Mouse (Mus musculus) heart, embryonic 11.5 days (tissue): ENCODE measurements around the gene Masp1. TPM values are rescaled to one million over a fixed set of nuclear protein-coding genes. Genes with fewer than 3 reads are reported as not detected.

Experiments
- ATAC-seq: fragments of 200-750 bp; cut with Nextera tagmentation; replicated peaks from 2 replicates; pipeline ENCODE4 v1.8.0; 2017; ENCODE audit warnings: moderate library complexity; ENCODE audit not compliant: insufficient number of reproducible peaks, low FRiP score, low TSS enrichment
- H3K27ac ChIP-seq: fragments of 300-500 bp; sonication (generic); 2 replicates; pipeline ENCODE4 v1.5.1; 2014; ENCODE audit warnings: mild to moderate bottlenecking, low read depth, low read length
- H3K27me3 ChIP-seq: fragments of 300-500 bp; sonication (generic); 2 replicates; pipeline ENCODE4 v1.6.1; 2014; ENCODE audit warnings: mild to moderate bottlenecking, low read length, mixed read lengths; ENCODE audit not compliant: control insufficient read depth, insufficient read depth
- H3K36me3 ChIP-seq: fragments of 300-500 bp; sonication (generic); 2 replicates; pipeline ENCODE4 v1.6.1; 2014; ENCODE audit warnings: mild to moderate bottlenecking, low read length, moderate library complexity, mixed read lengths; ENCODE audit not compliant: control insufficient read depth, insufficient read depth
- H3K4me1 ChIP-seq: fragments of 300-500 bp; sonication (generic); 2 replicates; pipeline ENCODE4 v1.6.1; 2014; ENCODE audit warnings: low read length; ENCODE audit not compliant: control insufficient read depth, insufficient read depth
- H3K4me2 ChIP-seq: fragments of 300-500 bp; sonication (generic); 2 replicates; pipeline ENCODE4 v1.6.1; 2014; ENCODE audit warnings: mild to moderate bottlenecking, moderate library complexity
- H3K4me3 ChIP-seq: fragments of 300-500 bp; sonication (generic); 2 replicates; pipeline ENCODE4 v1.5.1; 2014; ENCODE audit warnings: low read depth, low read length
- H3K9ac ChIP-seq: fragments of 300-500 bp; sonication (generic); 2 replicates; pipeline ENCODE4 v1.6.1; 2014; ENCODE audit warnings: mild to moderate bottlenecking, low read depth, low read length, moderate library complexity
- H3K9me3 ChIP-seq: fragments of 300-500 bp; sonication (generic); replicated peaks from 2 replicates; pipeline ENCODE4 v1.6.1; 2016; ENCODE audit warnings: low read length; ENCODE audit not compliant: control insufficient read depth
- WGBS: fragments of 180-500 bp; shearing (Covaris S2); extraction: QIAGEN DNeasy Blood & Tissue Kit; methylation state at CpG from one replicate; pipeline ENCODE4 v1.1.7; 2014; ENCODE audit not compliant: insufficient replicate concordance; 5-methylcytosine and 5-hydroxymethylcytosine counted together
- polyA plus RNA-seq: library from polyadenylated mRNA; unstranded; fragments of >200 nt; fragmentation: Nextera tagmentation; extraction: Ambion mirVana; gene quantifications from 2 replicates; pipeline ENCODE4 v1.2.1, GENCODE M21; 2014

Masp1 gene
- polyA plus RNA-seq, 1 experiment from 2014 or later, result 10.2 TPM

GRCm38 (mm10) chr16:23417456-23418240 lies 103.0 kb downstream of the Masp1 start:
- ATAC-seq, result no peak
- H3K9me3 ChIP-seq, result no peaks in the 10 kb centered on the region
- no peak overlapping the region for H3K4me2 ChIP-seq
- H3K4me1 ChIP-seq, result peaks cover 6% of the 10 kb centered on the region; the same call in 1 of the 2 replicates
- no peaks in the 10 kb centered on the region for H3K27me3 ChIP-seq
- WGBS, result 78% methylated on average over 13 of the region's 13 CpGs
- no peak overlapping the region for H3K4me3 ChIP-seq
- H3K36me3 ChIP-seq, result no peaks in the 10 kb centered on the region
- no peak overlapping the region for H3K27ac ChIP-seq
- no peak overlapping the region for H3K9ac ChIP-seq

GRCm38 (mm10) chr16:23416657-23417293 lies 103.8 kb downstream of the Masp1 start:
- Histone ChIP-seq H3K4me3 (peak overlapping the region; percentile 18; the same call in 1 of the 2 replicates), H3K27me3 (no peaks in the 10 kb centered on the region), H3K36me3 (no peaks in the 10 kb centered on the region), H3K4me2 (peak overlapping the region; percentile 52), H3K9ac (0 out of 2 replicates have a peak overlapping the region, but pooled peaks have one; percentile 16), H3K27ac (0 out of 2 replicates have a peak overlapping the region, but pooled peaks have one; percentile 15), H3K9me3 (no peaks in the 10 kb centered on the region), H3K4me1 (peaks cover 6% of the 10 kb centered on the region; the same call in 1 of the 2 replicates)
- ATAC-seq, result no peak
- WGBS, result 34% methylated on average over 9 of the region's 9 CpGs

GRCm38 (mm10) chr16:23416261-23416656 lies 104.4 kb downstream of the Masp1 start:
- ATAC-seq, result no peak
- Histone ChIP-seq H3K9ac (0 out of 2 replicates have a peak overlapping the region, but pooled peaks have one; percentile 16), H3K4me2 (peak overlapping the region; percentile 52), H3K36me3 (no peaks in the 10 kb centered on the region), H3K4me3 (peak overlapping the region; percentile 18; the same call in 1 of the 2 replicates), H3K4me1 (peaks cover 6% of the 10 kb centered on the region; the same call in 1 of the 2 replicates), H3K27me3 (no peaks in the 10 kb centered on the region), H3K9me3 (no peaks in the 10 kb centered on the region), H3K27ac (0 out of 2 replicates have a peak overlapping the region, but pooled peaks have one; percentile 15)
- 31% methylated on average over 10 of the region's 10 CpGs for whole genome bisulfite sequencing

GRCm38 (mm10) chr16:23412930-23413329 lies 107.7 kb downstream of the Masp1 start:
- Histone ChIP-seq H3K4me3 (no peak overlapping the region), H3K4me2 (no peak overlapping the region), H3K4me1 (peaks cover 6% of the 10 kb centered on the region; the same call in 1 of the 2 replicates), H3K9me3 (no peaks in the 10 kb centered on the region), H3K36me3 (no peaks in the 10 kb centered on the region), H3K9ac (no peak overlapping the region), H3K27ac (no peak overlapping the region), H3K27me3 (no peaks in the 10 kb centered on the region)
- no peak for ATAC-seq
- WGBS, result 79% methylated on average over 6 of the region's 6 CpGs

GRCm38 (mm10) chr16:23403008-23403755 lies 117.4 kb downstream of the Masp1 start:
- no peaks in the 10 kb centered on the region for H3K27me3 ChIP-seq
- H3K4me2 ChIP-seq, result no peak overlapping the region
- H3K4me1 ChIP-seq, result peaks cover 8% of the 10 kb centered on the region
- no peak overlapping the region for H3K4me3 ChIP-seq
- no peak overlapping the region for H3K27ac ChIP-seq
- WGBS, result 36% methylated on average over 8 of the region's 8 CpGs
- H3K9ac ChIP-seq, result no peak overlapping the region
- no peak for ATAC-seq
- no peaks in the 10 kb centered on the region for H3K9me3 ChIP-seq
- H3K36me3 ChIP-seq, result no peaks in the 10 kb centered on the region

GRCm38 (mm10) chr16:23401959-23402358 lies 118.7 kb downstream of the Masp1 start:
- H3K4me3 ChIP-seq, result no peak overlapping the region
- H3K4me2 ChIP-seq, result no peak overlapping the region
- peaks cover 8% of the 10 kb centered on the region for H3K4me1 ChIP-seq
- no peak overlapping the region for H3K9ac ChIP-seq
- H3K36me3 ChIP-seq, result no peaks in the 10 kb centered on the region
- ATAC-seq, result no peak
- WGBS, result 54% methylated on average over 3 of the region's 3 CpGs
- no peaks in the 10 kb centered on the region for H3K27me3 ChIP-seq
- H3K9me3 ChIP-seq, result no peaks in the 10 kb centered on the region
- H3K27ac ChIP-seq, result no peak overlapping the region

- H3K36me3 ChIP-seq, result no peaks in the 10 kb centered on the region
- ATAC-seq, result no peak; the same call in 1 of the 2 replicates
- no peaks in the 10 kb centered on the region for H3K9me3 ChIP-seq
- H3K4me3 ChIP-seq, result no peak overlapping the region
- H3K4me2 ChIP-seq, result no peak overlapping the region
- H3K9ac ChIP-seq, result no peak overlapping the region
- H3K27me3 ChIP-seq, result no peaks in the 10 kb centered on the region
- no peak overlapping the region for H3K27ac ChIP-seq
- H3K4me1 ChIP-seq, result peaks cover 8% of the 10 kb centered on the region
- WGBS, result 16% methylated on average over 4 of the region's 4 CpGs
Measured at GRCm38 (mm10) chr16:23401463-23401862, 119.2 kb downstream of the Masp1 start.
